Mouse (Mus musculus) left cerebral cortex, postnatal 4 days (tissue): ENCODE data around the gene P2ry2. TPM values are rescaled to one million over a fixed set of nuclear protein-coding genes. Genes with fewer than 3 reads are reported as not detected.

Experiments
- DNase-seq: peaks from one replicate; pipeline ENCODE4 v3.0.0-alpha.2; 2022
- intact Hi-C: fragments of 180-260 bp; cut with DNase I; formaldehyde crosslinking; loops from one replicate; pipeline ENCODE4 v1.15.1; 2025
- total RNA-seq, 2 experiments: library from RNA; stranded (reverse); gene quantifications; 2 replicates each; pipeline ENCODE4 v1.2.3; 2021

The P2ry2 gene
- total RNA-seq, 2 experiments from 2014 or later, result 1.2 to 1.3 TPM

GRCm38 (mm10) chr7:100950031-100950430 is 62.6 kb downstream of the P2ry2 start:
- intact Hi-C loops, result no loop called here
- no peak for DNase-seq

Other genes with a start within 250 kb of the P2ry2 start
- 1 to 10 TPM; 6.3 to 7.4 TPM for gene Relt, start 149.4 kb downstream of the P2ry2 start, total RNA-seq
- 10 to 100 TPM; 44.2 to 45.3 TPM for gene Arhgef17, start 80.8 kb downstream of the P2ry2 start, total RNA-seq
- gene P2ry6, start 38.2 kb downstream of the P2ry2 start, total RNA-seq, result 1 to 10 TPM; 2.0 to 2.5 TPM
- 100 to 1,000 TPM; 107 to 122 TPM for gene Fchsd2, start 80.0 kb upstream of the P2ry2 start, total RNA-seq